Mouse (Mus musculus): ENCODE measurements around the gene Adamts14. TPM values are rescaled to one million over a fixed set of nuclear protein-coding genes. Genes with fewer than 3 reads are reported as not detected.

Gene Adamts14
- polyA plus RNA-seq, 1 experiment from 2014 or later = 0.13 TPM

DNA sequence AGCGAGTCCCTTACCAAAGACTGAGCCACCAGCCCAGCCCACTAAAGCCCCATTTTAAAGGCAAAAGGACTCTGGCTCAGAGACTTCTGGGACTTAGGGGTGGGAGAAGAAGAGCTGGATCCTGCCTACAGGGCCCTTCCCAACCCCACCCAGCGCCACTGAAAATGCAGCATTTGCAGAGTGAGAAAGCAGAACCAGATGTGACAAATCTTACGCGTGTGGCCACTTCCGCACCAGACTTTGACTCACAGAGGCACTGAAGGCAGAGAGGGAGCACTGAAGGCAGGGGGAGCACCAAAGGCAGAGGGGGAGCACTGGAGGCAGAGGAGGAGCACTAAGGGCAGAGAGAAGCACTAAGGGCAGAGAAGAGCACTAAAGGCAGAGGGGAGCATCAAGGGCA lies 5.9 kb downstream of the Adamts14 start:
- no peak for ATAC-seq

DNA sequence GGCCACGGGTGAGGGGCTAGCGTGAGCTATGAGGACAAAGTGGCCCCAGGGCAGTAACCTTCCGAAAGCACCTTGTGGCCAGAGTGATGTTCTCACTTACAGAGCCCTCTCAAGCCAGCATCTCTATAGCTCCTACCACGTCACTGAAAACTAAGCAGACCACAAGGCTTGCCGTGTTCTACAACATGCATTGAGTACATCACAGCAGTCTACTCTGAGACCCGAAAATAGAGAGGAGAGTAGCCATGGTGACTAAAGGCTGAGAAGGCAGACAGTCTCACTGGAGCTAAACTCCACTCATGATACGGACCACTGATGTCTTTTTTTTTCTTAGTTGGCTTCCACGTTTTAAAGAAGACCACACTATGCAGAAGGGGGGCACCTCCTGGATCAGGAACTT lies 9.6 kb downstream of the Adamts14 start:
- 84% methylated on average over 8 of the region's 8 CpGs for WGBS

More for the DNA sequence above, 5.9 kb downstream of the Adamts14 start:
- DNase-seq (ENCODE audit: low spot score) = no peak
- H3K9me3 ChIP-seq (replicated peaks; ENCODE audit: control insufficient read depth, low read length) = no peaks in the 10 kb centered on the region
- no peak overlapping the region for H3K27ac ChIP-seq (ENCODE audit: low read depth, low read length)
- H3K36me3 ChIP-seq (ENCODE audit: control insufficient read depth, insufficient read depth, low read length) = no peaks in the 10 kb centered on the region
- 95% methylated on average over 5 of the region's 5 CpGs for WGBS
- no peak overlapping the region for H3K9ac ChIP-seq (ENCODE audit: low read length)
- H3K4me1 ChIP-seq (ENCODE audit: control insufficient read depth, insufficient read depth, low read length) = no peaks in the 10 kb centered on the region
- no peak overlapping the region for H3K4me2 ChIP-seq (ENCODE audit: low read length)
- no peaks in the 10 kb centered on the region for H3K27me3 ChIP-seq (replicated peaks; ENCODE audit: control insufficient read depth, insufficient read depth, low read length)
- H3K4me3 ChIP-seq (ENCODE audit: low read depth, low read length) = no peak overlapping the region

DNA sequence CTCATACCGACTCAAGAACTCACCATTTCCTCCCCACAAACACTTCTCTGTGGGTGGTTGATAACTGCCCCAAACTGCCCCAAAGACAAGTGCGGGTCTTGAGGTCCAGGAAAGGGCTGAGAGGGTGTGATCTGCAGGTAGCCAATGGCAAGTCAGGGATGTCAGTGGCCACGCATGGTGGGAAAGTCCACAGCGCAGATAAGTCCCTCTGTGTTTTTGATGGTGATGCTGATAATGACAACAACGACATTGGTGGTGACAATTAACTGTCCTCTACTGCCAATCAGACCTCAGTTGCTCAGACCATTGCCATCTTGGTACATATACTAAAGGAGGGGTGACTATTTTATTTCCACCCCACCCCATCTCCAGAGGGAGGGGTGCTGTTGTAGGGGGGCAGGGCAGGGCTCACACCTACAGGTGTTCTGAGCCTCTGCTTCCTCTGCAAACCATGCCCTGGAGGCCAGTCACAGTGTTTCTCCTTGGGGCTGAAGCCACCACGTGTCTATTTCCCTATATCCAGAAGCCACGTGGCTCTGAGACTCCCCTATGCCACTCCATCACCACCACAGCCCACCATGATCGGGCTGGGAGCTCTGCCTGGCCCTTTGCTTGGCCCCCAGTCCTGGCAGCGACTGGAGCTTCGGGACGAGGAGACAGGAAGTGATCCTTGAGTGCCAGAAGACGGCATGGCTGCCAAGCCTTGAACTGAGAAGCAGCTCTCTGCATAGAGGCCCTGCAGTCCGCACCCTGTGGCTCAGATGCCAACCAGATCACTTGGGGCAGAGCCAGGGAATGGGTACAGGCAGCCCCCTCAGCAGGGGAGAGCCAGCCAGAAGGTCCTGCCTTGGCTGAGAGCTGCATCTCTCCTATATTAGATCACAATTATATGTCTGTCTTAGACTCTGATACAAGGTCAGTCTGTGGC lies 11.7 kb downstream of the Adamts14 start:
- Histone ChIP-seq H3K4me1 (ENCODE audit: control insufficient read depth, insufficient read depth, low read length) (no peaks in the 10 kb centered on the region), H3K27ac (ENCODE audit: low read depth, low read length) (no peak overlapping the region), H3K4me2 (ENCODE audit: low read length) (no peak overlapping the region), H3K4me3 (ENCODE audit: low read depth, low read length) (no peak overlapping the region), H3K36me3 (ENCODE audit: control insufficient read depth, insufficient read depth, low read length) (no peaks in the 10 kb centered on the region), H3K9me3 (replicated peaks; ENCODE audit: control insufficient read depth, low read length) (no peaks in the 10 kb centered on the region), H3K27me3 (replicated peaks; ENCODE audit: control insufficient read depth, insufficient read depth, low read length) (no peaks in the 10 kb centered on the region), H3K9ac (ENCODE audit: low read length) (no peak overlapping the region)
- DNase-seq (ENCODE audit: low spot score) (no peak), ATAC-seq (no peak)
- WGBS = 69% methylated on average over 13 of the region's 13 CpGs

More for the DNA sequence above, 9.6 kb downstream of the Adamts14 start:
- Histone ChIP-seq H3K4me1 (ENCODE audit: control insufficient read depth, insufficient read depth, low read length) (no peaks in the 10 kb centered on the region), H3K27ac (ENCODE audit: low read depth, low read length) (no peak overlapping the region), H3K4me3 (ENCODE audit: low read depth, low read length) (no peak overlapping the region), H3K9ac (ENCODE audit: low read length) (no peak overlapping the region), H3K4me2 (ENCODE audit: low read length) (no peak overlapping the region), H3K27me3 (replicated peaks; ENCODE audit: control insufficient read depth, insufficient read depth, low read length) (no peaks in the 10 kb centered on the region), H3K9me3 (replicated peaks; ENCODE audit: control insufficient read depth, low read length) (no peaks in the 10 kb centered on the region), H3K36me3 (ENCODE audit: control insufficient read depth, insufficient read depth, low read length) (no peaks in the 10 kb centered on the region)
- ATAC-seq = no peak
- no peak for DNase-seq (ENCODE audit: low spot score)

DNA sequence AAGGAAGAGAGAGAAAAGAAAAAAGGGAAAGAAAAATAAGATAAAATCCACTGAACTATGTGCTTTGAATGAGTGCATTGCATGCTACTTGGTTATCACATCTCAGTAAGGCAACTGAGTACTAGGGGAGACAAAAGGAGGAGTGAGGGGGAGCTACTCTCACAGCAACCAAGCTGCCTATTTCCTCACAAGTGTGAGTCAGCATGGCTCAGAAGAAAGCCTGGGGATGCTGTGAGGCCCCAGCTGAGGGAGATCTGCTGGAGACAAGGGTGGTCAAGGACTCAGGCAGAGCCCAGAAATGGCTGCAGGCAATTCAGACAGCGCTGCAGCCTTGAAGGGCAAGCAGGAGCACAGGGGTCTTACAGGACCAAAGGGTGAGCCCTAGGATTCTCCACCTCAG lies 15.1 kb downstream of the Adamts14 start:
- H3K27me3 ChIP-seq (replicated peaks; ENCODE audit: control insufficient read depth, insufficient read depth, low read length) = no peaks in the 10 kb centered on the region
- H3K9me3 ChIP-seq (replicated peaks; ENCODE audit: control insufficient read depth, low read length) = no peaks in the 10 kb centered on the region
- no peak for DNase-seq (ENCODE audit: low spot score)
- no peak overlapping the region for H3K27ac ChIP-seq (ENCODE audit: low read depth, low read length)
- WGBS = 90% methylated on average over 1 of the region's 1 CpGs
- no peak overlapping the region for H3K4me2 ChIP-seq (ENCODE audit: low read length)
- no peak overlapping the region for H3K4me3 ChIP-seq (ENCODE audit: low read depth, low read length)
- H3K4me1 ChIP-seq (ENCODE audit: control insufficient read depth, insufficient read depth, low read length) = no peaks in the 10 kb centered on the region; the same call in 1 of the 2 replicates
- no peak overlapping the region for H3K9ac ChIP-seq (ENCODE audit: low read length)
- H3K36me3 ChIP-seq (ENCODE audit: control insufficient read depth, insufficient read depth, low read length) = no peaks in the 10 kb centered on the region
- ATAC-seq = no peak

DNA sequence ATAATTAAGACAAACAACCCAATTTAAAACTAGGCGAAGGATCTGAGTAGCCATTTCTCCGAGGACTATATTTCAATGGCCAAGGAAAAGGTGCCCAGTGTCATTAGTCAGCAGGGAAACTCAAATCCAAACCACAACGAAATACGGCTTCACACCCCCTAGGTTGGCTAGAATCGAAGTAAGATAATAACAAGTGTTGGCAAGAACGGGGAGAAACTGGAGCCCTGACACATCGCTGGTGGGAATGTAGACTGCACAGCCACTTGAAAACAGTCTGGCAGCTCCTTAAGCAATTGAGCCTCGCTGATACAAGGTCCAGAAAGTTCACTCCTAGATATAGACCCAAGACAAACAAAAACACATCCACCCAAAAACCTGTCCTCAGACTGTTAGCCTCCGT lies 16.6 kb downstream of the Adamts14 start:
- H3K36me3 ChIP-seq (ENCODE audit: control insufficient read depth, insufficient read depth, low read length) = no peaks in the 10 kb centered on the region
- no peak overlapping the region for H3K4me3 ChIP-seq (ENCODE audit: low read depth, low read length)
- no peak overlapping the region for H3K4me2 ChIP-seq (ENCODE audit: low read length)
- no peak overlapping the region for H3K27ac ChIP-seq (ENCODE audit: low read depth, low read length)
- no peaks in the 10 kb centered on the region; the same call in 1 of the 2 replicates for H3K4me1 ChIP-seq (ENCODE audit: control insufficient read depth, insufficient read depth, low read length)
- no peaks in the 10 kb centered on the region for H3K27me3 ChIP-seq (replicated peaks; ENCODE audit: control insufficient read depth, insufficient read depth, low read length)
- ATAC-seq = no peak
- DNase-seq (ENCODE audit: low spot score) = no peak
- no peaks in the 10 kb centered on the region for H3K9me3 ChIP-seq (replicated peaks; ENCODE audit: control insufficient read depth, low read length)
- WGBS = 93% methylated on average over 9 of the region's 9 CpGs
- no peak overlapping the region for H3K9ac ChIP-seq (ENCODE audit: low read length)

DNA sequence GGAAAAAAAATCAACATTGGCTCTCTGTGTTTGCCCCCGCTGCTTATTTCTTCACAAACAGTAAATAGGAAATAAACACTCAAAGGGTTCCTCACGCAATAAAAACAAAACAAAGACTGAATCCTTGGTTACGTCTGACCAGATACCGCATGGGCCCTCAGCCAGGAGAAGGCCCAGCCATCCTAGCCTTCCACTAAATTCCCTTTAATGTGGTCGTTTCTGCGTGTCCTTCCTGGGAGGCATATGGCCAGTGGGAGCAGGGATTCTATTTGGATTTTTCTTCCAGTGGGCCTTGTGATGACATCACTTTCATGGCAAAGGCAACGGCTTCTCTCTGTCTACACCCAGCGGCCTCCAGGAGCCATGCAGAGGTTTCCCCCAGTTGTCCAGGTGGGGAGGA lies 18.0 kb downstream of the Adamts14 start:
- Histone ChIP-seq H3K4me1 (ENCODE audit: control insufficient read depth, insufficient read depth, low read length) (no peaks in the 10 kb centered on the region; the same call in 1 of the 2 replicates), H3K4me3 (ENCODE audit: low read depth, low read length) (no peak overlapping the region), H3K27ac (ENCODE audit: low read depth, low read length) (0 out of 2 replicates have a peak overlapping the region, but pooled peaks have one; percentile 50), H3K9ac (ENCODE audit: low read length) (no peak overlapping the region), H3K36me3 (ENCODE audit: control insufficient read depth, insufficient read depth, low read length) (no peaks in the 10 kb centered on the region), H3K9me3 (replicated peaks; ENCODE audit: control insufficient read depth, low read length) (no peaks in the 10 kb centered on the region), H3K27me3 (replicated peaks; ENCODE audit: control insufficient read depth, insufficient read depth, low read length) (no peaks in the 10 kb centered on the region), H3K4me2 (ENCODE audit: low read length) (no peak overlapping the region)
- 74% methylated on average over 8 of the region's 8 CpGs for WGBS
- ATAC-seq (no peak), DNase-seq (ENCODE audit: low spot score) (no peak)

DNA sequence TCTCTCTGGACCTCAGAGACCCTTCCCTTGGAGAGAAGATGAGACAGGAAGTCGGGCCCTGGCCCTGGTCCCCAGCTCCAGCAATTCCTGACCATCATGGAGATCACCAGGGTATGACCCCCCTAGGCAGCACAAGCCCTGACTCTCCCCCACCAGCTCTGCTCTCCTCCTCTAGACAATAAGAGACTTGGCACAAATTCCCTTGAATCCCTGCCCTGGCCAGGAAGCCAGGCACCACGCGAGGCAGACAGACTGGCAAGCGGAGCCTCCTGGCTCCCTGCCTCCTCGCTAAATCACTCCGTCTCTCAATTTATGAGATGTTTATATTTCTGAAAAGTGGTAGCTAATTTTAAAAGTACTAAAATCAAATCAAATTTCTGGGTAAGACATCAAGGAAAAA lies 18.5 kb downstream of the Adamts14 start:
- no peak overlapping the region for H3K4me3 ChIP-seq (ENCODE audit: low read depth, low read length)
- H3K9ac ChIP-seq (ENCODE audit: low read length) = no peak overlapping the region
- no peaks in the 10 kb centered on the region; the same call in 1 of the 2 replicates for H3K4me1 ChIP-seq (ENCODE audit: control insufficient read depth, insufficient read depth, low read length)
- 60% methylated on average over 6 of the region's 6 CpGs for WGBS
- H3K36me3 ChIP-seq (ENCODE audit: control insufficient read depth, insufficient read depth, low read length) = no peaks in the 10 kb centered on the region
- ATAC-seq (no peak), DNase-seq (ENCODE audit: low spot score) (peak; percentile 67)
- H3K4me2 ChIP-seq (ENCODE audit: low read length) = no peak overlapping the region
- no peaks in the 10 kb centered on the region for H3K27me3 ChIP-seq (replicated peaks; ENCODE audit: control insufficient read depth, insufficient read depth, low read length)
- peak overlapping the region; percentile 54; the same call in 1 of the 2 replicates for H3K27ac ChIP-seq (ENCODE audit: low read depth, low read length)
- H3K9me3 ChIP-seq (replicated peaks; ENCODE audit: control insufficient read depth, low read length) = no peaks in the 10 kb centered on the region

DNA sequence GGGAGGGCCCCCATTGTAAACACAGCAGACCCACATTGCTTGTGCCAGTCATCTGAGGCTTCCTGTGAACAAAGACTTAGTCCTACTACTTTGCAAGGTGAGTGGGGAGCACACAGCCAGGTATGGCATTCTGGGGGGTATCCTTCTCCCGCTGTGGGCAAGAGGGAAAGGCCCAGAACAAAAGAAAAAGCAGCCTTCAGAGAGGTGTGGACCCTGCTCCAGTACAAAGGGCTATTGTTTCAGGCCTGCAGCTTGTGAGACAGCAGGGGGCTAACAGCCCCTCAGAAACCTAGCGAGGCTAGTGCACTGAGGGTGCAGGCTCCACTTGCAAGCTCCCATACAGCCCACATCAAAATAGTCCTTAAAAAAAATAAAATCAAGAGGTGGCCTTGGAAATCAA lies 23.3 kb downstream of the Adamts14 start:
- no peak overlapping the region for H3K27ac ChIP-seq (ENCODE audit: low read depth, low read length)
- no peaks in the 10 kb centered on the region for H3K9me3 ChIP-seq (replicated peaks; ENCODE audit: control insufficient read depth, low read length)
- 9% methylated on average over 2 of the region's 2 CpGs for WGBS
- H3K4me3 ChIP-seq (ENCODE audit: low read depth, low read length) = no peak overlapping the region
- DNase-seq (ENCODE audit: low spot score) (no peak), ATAC-seq (no peak)
- no peaks in the 10 kb centered on the region for H3K27me3 ChIP-seq (replicated peaks; ENCODE audit: control insufficient read depth, insufficient read depth, low read length)
- H3K4me2 ChIP-seq (ENCODE audit: low read length) = no peak overlapping the region
- H3K36me3 ChIP-seq (ENCODE audit: control insufficient read depth, insufficient read depth, low read length) = no peaks in the 10 kb centered on the region
- H3K4me1 ChIP-seq (ENCODE audit: control insufficient read depth, insufficient read depth, low read length) = no peaks in the 10 kb centered on the region
- H3K9ac ChIP-seq (ENCODE audit: low read length) = no peak overlapping the region

DNA sequence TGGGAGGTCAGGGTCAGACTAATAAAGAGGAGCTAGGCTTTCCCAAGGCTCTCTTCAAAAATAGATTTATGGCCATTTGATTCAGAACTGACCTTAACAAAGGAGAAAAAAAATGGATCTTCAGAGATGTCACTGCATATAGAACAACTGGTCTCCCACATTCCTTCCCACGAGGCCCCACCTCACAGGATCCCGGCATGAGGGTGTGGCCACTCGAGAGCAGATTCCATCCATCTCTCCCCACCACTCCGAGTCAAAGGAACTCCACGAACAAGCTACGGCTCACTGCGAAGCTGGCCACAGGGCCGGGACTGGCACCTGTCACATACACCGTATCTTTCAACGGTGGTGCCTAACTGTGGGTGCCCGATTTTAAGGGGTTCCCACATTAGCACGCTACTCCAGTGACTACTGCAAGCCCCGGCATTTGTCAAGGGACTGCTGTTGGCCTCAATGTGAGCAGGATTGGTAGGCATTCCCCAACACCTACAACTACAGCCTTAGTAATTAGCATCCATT lies 24.6 kb downstream of the Adamts14 start:
- Histone ChIP-seq H3K9ac (ENCODE audit: low read length) (no peak overlapping the region), H3K27ac (ENCODE audit: low read depth, low read length) (no peak overlapping the region), H3K4me1 (ENCODE audit: control insufficient read depth, insufficient read depth, low read length) (no peaks in the 10 kb centered on the region), H3K36me3 (ENCODE audit: control insufficient read depth, insufficient read depth, low read length) (no peaks in the 10 kb centered on the region), H3K9me3 (replicated peaks; ENCODE audit: control insufficient read depth, low read length) (no peaks in the 10 kb centered on the region), H3K27me3 (replicated peaks; ENCODE audit: control insufficient read depth, insufficient read depth, low read length) (no peaks in the 10 kb centered on the region), H3K4me2 (ENCODE audit: low read length) (no peak overlapping the region), H3K4me3 (ENCODE audit: low read depth, low read length) (no peak overlapping the region)
- WGBS = 90% methylated on average over 13 of the region's 13 CpGs
- no peak for ATAC-seq
- no peak for DNase-seq (ENCODE audit: low spot score)

Data from forebrain, embryonic 14.5 days (tissue).